Mouse (Mus musculus) testis, adult 2 months (tissue): ENCODE results near the gene Btbd9. TPM values are rescaled to one million over a fixed set of nuclear protein-coding genes. Genes with fewer than 3 reads are reported as not detected.
"Not testable (repeated sequence)": the region's sequence is repeated elsewhere in the genome, so short reads cannot be mapped to it uniquely, and the experiment has no call there.

ENCODE experiments used
- H3K27ac ChIP-seq: fragments of 200-500 bp; 2 replicates; pipeline ENCODE4 v1.5.1; 2012; ENCODE audit warnings: low read depth, low read length; ENCODE audit not compliant: control insufficient read depth, insufficient read depth
- H3K27me3 ChIP-seq: fragments of 200-500 bp; 2 replicates; pipeline ENCODE4 v1.6.1; 2012; ENCODE audit warnings: mild to moderate bottlenecking, low read length, moderate library complexity; ENCODE audit not compliant: control insufficient read depth, insufficient read depth
- H3K36me3 ChIP-seq: fragments of 200-500 bp; 2 replicates; pipeline ENCODE4 v1.6.1; 2012; ENCODE audit warnings: mild to moderate bottlenecking, low read length; ENCODE audit not compliant: control insufficient read depth, insufficient read depth
- H3K4me1 ChIP-seq: fragments of 200-500 bp; 2 replicates; pipeline ENCODE4 v1.6.1; 2012; ENCODE audit warnings: low read length; ENCODE audit not compliant: control insufficient read depth, insufficient read depth
- H3K4me3 ChIP-seq: fragments of 200-500 bp; 2 replicates; pipeline ENCODE4 v1.5.1; 2012; ENCODE audit warnings: low read depth, mild to moderate bottlenecking, low read length, moderate library complexity, mixed read lengths; ENCODE audit not compliant: control insufficient read depth
- CTCF ChIP-seq: fragments of 200-500 bp; IDR thresholded peaks from 2 replicates; pipeline ENCODE4 v1.5.1; 2012; ENCODE audit warnings: low read depth, mild to moderate bottlenecking, inconsistent platforms, low read length, moderate library complexity; ENCODE audit not compliant: control insufficient read depth, insufficient read depth, insufficient replicate concordance
- POLR2A ChIP-seq: fragments of 200-500 bp; IDR thresholded peaks from 2 replicates; pipeline ENCODE4 v1.6.1; 2012; ENCODE audit warnings: low read depth, mild to moderate bottlenecking, inconsistent platforms, low read length, moderate library complexity; ENCODE audit not compliant: control insufficient read depth
- polyA plus RNA-seq: library from polyadenylated mRNA; depleted of rRNA; stranded (reverse); fragments of >200 nt; gene quantifications from 2 replicates; pipeline ENCODE4 v1.2.3, GENCODE M21; 2012

The Btbd9 gene
- polyA plus RNA-seq, 1 experiment, result 87.1 TPM

DNA sequence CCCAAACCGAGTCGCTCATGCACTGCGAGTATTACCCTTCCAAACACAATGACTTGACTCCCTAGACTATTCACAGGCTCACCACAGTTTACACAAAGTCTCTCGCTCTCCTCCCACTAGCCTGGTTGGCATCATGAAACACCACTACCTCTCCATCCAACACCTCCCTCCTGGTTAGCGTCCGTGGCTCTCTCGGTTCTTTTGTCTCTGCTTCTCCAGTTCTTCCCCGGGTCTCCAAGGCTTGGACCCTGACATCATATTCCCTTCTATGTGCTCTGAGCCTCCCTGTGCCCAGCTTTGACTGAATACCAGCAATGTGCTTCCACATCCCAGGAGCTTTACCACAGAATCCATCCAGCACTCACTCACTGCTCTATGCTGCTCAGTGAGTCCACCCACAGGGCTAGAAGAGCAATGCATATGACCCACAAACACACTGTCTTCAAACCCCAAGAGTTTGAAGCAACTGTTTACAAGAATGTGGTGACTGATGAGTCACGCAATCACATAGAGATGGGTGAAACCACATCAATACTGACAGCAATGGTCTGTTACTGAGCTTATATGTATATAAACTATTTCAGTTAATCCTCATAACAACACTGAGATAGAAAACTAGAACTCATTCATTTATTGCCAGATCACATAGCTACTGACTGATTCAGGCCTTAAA, 53.7 kb downstream of the Btbd9 start:
- no peak for TF ChIP-seq POLR2A
- Histone ChIP-seq H3K4me3 (no peak overlapping the region), H3K27ac (no peak overlapping the region), H3K27me3 (no peaks in the 10 kb centered on the region), H3K36me3 (peaks cover 1% of the 10 kb centered on the region; the same call in 1 of the 2 replicates), H3K4me1 (no peaks in the 10 kb centered on the region)

DNA sequence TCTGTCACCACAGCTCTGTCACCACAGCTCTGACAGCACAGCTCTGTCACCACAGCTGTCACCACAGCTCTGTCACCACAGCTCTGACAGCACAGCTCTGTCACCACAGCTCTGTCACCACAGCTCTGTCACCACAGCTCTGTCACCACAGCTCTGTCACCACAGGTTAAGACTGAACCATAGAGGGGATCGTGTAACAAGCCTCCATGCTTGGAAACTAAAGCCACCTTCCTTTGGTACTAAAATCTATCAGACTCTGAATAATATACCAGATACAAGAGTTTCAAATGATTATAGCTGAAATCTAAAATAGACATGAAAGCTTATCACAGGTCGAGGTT, 57.1 kb downstream of the Btbd9 start:
- not testable (repeated sequence) for H3K4me1 ChIP-seq, H3K27me3 ChIP-seq, H3K36me3 ChIP-seq, H3K27ac ChIP-seq, H3K4me3 ChIP-seq

DNA sequence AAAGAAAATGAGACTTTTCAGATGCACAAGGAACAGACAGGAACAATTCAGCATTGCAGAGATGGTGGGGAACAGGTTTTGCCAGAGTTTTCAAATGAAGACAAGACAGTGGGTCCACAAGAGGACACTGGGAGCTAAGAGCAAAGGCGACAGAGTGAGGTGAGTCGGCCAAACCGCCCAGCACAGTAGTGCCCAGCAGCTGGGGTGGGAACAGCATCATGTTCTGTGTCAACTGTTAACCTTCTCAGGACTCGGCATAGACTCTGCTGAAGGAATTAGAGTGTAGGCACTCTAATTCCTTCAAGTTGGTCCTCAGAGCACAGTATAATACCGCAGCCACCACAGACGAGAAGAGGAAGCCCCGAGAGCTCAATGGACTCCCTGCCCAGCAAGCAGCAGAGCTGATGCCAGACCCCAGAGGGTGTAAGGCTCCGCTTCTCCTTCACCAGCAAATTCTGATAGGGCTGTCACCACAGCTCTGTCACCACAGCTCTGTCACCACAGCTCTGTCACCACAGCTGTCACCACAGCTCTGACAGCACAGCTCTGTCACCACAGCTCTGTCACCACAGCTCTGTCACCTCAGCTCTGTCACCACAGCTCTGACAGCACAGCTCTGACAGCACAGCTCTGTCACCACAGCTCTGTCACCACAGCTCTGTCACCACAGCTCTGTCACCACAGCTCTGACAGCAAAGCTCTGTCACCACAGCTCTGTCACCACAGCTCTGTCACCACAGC, 57.7 kb downstream of the Btbd9 start:
- Histone ChIP-seq H3K36me3 (no peaks in the 10 kb centered on the region; the same call in 1 of the 2 replicates), H3K27ac (no peak overlapping the region), H3K4me1 (no peaks in the 10 kb centered on the region), H3K4me3 (no peak overlapping the region), H3K27me3 (no peaks in the 10 kb centered on the region)
- TF ChIP-seq CTCF, result no peak
- TF ChIP-seq POLR2A, result no peak

DNA sequence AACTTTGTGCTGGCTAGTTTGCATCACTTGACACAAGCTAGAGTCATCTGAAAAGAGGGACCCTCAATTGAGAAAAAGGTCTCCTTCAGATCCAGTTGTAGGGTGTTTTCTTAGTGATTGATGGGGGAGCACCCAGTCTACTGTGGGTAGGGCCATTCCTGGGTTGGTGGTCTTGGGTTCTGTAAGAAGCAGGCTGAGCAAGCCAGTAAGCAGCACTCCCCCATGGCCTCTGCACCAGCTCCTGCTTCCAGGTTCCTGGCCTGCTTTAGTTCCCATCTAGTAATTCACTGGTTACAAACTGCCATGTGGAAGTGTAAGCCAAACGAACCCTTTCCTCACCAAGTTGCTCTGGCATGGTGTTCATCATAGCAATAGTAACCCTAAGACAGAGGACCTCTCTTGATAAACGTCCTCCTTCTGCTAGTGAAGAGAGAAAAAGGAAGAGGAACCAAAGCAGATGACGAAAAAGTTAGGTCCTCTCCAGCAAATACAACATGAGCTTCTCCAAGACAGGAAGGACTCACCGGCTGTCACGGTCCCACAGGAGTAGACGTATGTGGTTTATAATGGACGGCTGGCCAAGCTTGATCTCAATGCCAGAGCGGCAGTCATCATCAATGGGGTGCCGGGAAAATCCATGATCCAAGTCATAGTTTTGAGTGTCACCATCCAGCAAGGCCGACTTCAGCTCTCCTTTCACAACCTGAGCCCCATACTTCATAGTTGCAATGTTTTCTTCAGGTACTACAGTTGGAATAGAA, 59.5 kb downstream of the Btbd9 start:
- Histone ChIP-seq H3K27me3 (no peaks in the 10 kb centered on the region), H3K27ac (no peak overlapping the region), H3K36me3 (no peaks in the 10 kb centered on the region; the same call in 1 of the 2 replicates), H3K4me1 (no peaks in the 10 kb centered on the region), H3K4me3 (no peak overlapping the region)
- TF ChIP-seq POLR2A (no peak), CTCF (no peak)

- Histone ChIP-seq H3K36me3 (no peaks in the 10 kb centered on the region; the same call in 1 of the 2 replicates), H3K4me3 (no peak overlapping the region), H3K27ac (no peak overlapping the region), H3K4me1 (no peaks in the 10 kb centered on the region), H3K27me3 (no peaks in the 10 kb centered on the region)
- TF ChIP-seq POLR2A (no peak), CTCF (no peak)
Measured at GRCm38 (mm10) chr17:30515401-30515800, 60.9 kb downstream of the Btbd9 start.

- Histone ChIP-seq H3K27ac (no peak overlapping the region), H3K36me3 (no peaks in the 10 kb centered on the region; the same call in 1 of the 2 replicates), H3K27me3 (no peaks in the 10 kb centered on the region), H3K4me1 (no peaks in the 10 kb centered on the region), H3K4me3 (no peak overlapping the region)
- TF ChIP-seq POLR2A, result no peak
- no peak for TF ChIP-seq CTCF
Measured at GRCm38 (mm10) chr17:30513034-30513433, 63.3 kb downstream of the Btbd9 start.

GRCm38 (mm10) chr17:30512531-30512930, 63.8 kb downstream of the Btbd9 start:
- TF ChIP-seq CTCF (no peak), POLR2A (no peak)

More at GRCm38 (mm10) chr17:30512531-30512930, 63.8 kb downstream of the Btbd9 start:
- H3K4me1 ChIP-seq, result no peaks in the 10 kb centered on the region
- H3K27me3 ChIP-seq, result no peaks in the 10 kb centered on the region
- no peaks in the 10 kb centered on the region; the same call in 1 of the 2 replicates for H3K36me3 ChIP-seq
- no peak overlapping the region for H3K4me3 ChIP-seq
- no peak overlapping the region for H3K27ac ChIP-seq
